Mouse (Mus musculus) c-Kit-positive CD71-positive TER-119-negative erythroid progenitor cells, embryonic 14.5 days (primary cell): ENCODE data around the gene Angptl8.
A peak's percentile ranks its signal among the peaks of the same experiment; 100 is the strongest.

Source experiments
- DNase-seq: peaks from one replicate; pipeline ENCODE4 v3.0.0-alpha.2; 2013; ENCODE audit warnings: low read depth

The Angptl8 gene

DNA sequence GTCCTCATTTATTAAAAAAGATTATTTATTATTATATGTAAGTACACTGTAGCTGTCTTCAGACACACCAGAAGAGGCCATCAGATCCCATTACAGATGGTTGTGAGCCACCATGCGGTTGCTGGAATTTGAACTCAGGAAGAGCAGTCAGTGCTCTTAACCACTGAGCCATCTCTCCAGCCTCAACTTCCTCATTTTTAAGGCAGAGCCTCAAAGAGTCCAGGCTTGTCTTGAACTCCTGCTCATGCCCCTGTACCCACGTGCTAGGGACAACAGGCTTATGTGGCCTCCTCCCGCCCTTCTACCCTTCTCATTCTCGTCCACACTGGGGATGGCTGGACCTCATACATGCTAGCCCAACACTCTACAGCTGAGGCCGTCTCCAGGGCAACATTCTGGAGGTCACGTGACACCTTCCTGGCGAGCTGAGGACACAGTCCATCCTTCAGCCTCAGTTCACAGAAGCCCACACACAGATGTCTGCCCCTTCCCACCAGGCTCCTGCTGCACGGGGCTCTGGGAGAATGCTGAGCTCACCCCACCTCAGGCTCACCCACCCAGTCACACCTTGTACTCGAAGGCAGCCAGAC is 18.5 kb upstream of the Angptl8 start:
- DNase-seq = no peak

DNA sequence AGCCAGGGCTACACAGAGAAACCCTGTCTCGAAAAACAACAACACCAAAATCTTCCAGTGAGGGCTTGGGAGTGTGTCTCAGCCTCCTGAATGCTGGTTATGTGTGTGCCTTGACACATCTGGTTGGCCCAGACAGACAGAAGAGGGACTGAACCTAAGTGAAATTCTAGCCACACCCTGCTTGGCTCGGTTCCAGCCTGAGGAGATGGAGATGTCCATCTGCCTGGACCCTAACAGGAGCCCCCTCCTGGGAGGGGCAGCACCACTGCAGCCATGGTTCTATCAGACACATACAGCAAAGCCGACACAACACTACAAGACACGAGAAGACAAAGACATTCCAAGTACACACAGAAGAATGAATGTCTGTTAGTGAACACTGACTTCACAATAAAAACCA is 17.2 kb upstream of the Angptl8 start:
- DNase-seq = no peak

DNA sequence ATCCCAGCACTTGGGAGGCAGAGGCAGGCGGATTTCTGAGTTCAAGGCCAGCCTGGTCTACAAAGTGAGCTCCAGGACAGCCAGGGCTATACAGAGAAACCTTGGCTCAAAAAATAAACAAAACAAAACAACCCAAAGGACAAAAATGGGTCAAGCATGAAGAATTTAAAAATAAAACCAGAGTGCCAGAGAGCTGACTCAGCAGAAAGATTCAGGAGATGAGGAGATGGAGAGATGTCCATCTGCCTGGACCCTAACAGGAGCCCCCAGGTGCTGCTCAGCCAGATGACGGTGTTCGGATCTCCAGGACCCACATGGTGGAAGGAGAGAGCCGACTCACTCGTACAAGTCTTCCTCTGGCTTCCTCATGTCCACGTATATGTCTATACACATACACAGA is 16.7 kb upstream of the Angptl8 start:
- no peak for DNase-seq

DNA sequence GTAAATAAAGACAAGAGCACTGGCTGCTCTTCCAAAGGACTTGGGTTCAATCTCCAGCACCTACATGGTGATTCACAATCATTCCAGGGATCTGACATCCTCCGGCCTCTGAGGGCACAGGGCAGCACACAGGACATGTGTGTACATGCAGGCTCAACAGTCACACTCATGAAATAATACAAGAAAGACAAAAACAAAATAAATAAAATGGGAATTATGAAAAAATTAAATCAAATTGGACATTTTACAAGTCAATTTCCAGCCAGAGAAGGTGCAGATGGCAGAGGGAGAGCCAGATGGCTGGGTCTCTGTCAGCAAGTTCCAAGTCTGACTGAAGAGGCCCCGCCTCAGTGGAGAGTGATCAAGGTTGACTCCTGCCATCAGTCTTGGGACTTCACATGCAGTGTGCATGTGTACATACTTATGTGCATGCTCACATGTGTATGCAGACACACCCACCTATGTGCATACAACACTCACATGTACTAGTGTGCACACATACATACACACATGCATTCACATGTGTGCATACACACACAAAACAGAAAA is 16.1 kb upstream of the Angptl8 start:
- DNase-seq = no peak

DNA sequence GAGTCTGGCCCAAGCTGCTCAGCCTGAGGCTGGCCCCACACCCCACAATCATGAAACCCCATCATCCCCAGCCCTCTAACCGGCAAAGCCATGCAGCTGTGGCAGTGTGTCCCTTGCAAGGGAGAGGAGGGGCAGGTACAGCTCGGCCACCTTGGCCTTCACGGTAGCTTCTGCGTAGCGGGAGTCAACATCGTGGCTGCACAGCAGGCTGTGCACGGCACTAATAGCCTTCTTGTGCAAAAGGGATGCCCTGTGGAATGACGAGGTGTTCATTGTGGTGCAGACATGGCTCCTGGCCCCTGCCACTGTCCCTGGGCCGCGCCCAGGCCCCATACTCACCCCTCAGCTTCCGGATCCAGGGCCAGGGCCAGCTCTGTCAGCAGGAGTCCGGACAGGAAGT is 15.1 kb upstream of the Angptl8 start:
- no peak for DNase-seq

DNA sequence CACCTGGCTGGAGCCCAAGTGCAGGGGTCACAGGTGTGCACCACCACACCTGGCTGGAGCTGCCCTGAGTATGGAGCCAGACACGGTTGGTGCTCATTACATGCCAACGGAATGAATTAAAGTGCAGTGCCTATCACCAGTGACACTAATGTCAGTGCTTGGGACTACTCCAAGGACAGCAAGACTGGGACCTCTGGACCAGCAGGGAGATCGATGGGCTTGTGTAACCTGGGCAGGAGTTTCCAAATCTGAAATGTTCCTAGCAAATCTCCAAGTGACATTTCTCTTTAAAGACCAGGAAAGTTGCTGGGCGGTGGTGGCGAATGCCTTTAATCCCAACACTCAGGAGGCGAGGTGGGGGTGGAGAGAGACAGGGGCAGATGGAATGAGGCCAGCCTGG is 12.6 kb upstream of the Angptl8 start:
- DNase-seq = no peak

DNA sequence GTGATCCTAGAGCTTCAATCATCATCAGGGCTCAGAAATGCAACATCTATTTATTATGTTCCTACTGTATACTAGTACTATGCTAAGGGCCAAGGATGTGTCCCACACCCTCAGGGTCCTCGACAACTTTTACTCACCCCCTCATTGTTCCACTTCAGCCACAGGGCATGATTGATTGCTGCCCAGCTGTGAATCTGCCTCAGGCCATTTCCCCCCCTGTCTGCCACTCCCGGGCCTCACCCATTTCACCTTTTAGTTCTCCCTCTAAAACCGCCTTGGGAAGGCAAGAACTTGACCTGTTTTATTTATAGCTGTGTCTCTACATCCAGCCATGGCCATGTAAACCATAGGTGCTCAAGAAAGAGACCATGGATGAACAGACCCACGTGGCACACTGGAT is 11.4 kb upstream of the Angptl8 start:
- DNase-seq = no peak

DNA sequence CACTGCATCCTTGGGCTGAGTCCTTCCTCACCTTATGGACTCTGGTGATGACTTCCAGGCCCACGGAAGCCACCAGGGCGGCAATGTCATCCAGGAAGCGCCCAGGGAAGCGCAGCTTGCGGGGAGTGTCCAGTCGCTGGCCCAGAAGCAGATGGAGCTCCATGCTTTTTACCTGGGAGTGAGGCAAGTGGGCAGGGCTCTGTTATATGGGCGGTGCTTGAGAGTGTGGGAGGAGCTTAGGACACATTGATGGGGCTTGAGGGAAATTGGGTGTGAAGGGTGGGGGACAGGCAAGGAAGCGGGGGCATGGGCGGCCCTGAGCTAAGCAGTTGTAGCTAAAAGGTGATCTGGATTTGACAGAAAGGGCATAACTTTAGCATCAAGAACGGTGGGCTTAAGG is 10.9 kb upstream of the Angptl8 start:
- DNase-seq = no peak

DNA sequence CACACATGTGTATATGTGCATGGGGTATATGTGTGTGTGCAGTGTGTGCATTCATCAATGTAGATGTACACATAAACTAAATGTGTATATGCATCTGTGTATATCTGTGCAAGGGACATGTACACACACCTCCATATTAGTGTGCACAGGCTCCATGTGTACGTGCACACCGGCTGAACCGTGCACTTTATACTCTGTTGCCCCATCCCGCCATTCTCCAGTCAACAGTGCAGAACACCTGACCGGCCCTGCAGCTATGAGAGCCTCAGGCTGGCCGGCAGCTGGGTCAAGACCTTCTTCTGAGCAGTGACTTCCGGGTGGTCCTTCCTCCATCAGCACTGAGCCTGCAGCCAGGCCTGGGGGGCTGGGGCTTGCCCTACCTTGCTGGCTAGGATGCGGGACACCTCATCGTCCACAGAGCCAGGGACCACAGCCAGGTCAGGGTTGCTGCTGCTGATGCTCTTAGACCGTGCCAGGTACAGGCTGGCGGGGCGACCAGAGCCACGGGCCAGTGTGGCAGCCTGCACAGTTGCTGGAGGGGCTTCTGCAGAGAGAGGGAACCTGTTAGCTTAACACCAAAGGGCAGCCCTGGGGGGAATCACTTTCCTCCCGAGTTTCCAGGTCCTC is 5.4 kb upstream of the Angptl8 start:
- no peak for DNase-seq

DNA sequence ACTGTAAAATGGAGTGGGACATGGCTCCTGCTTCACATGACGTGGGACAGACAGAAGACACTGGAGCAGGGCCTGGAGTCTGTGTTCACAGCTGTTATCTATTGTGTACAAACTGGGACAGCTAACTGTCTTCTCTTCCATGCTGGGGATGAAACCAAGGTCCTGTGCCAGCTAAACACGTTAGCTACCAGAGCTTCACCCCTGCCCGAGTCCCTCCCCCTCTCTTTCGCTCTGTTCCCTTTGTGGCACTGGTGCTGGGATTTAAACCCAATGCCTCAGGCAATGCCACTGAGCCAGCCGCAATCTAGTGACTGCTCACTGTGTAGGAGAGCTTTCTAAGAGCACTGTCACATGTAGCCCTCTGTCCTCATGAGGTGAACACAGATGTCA is 4.9 kb upstream of the Angptl8 start:
- DNase-seq = no peak

DNA sequence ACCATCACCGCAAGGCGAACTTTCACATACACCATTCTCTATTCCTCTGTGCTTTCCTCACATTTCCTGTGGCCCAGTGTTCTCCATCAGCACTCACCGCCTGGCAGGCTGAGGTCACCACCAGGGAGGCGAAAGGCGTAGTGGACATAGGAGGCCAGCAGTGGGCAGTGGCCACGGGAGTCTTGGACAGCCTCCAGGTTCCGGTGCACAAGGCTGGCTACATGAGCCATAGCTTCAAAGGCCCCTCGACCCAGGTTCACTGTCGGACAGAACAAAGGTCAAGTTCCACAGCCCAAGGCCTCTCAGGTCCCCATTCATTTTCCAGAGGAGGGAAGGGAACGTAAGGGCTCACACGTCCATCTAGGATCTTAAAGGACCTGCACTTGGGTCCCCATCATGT is 4.4 kb upstream of the Angptl8 start:
- DNase-seq = no peak

DNA sequence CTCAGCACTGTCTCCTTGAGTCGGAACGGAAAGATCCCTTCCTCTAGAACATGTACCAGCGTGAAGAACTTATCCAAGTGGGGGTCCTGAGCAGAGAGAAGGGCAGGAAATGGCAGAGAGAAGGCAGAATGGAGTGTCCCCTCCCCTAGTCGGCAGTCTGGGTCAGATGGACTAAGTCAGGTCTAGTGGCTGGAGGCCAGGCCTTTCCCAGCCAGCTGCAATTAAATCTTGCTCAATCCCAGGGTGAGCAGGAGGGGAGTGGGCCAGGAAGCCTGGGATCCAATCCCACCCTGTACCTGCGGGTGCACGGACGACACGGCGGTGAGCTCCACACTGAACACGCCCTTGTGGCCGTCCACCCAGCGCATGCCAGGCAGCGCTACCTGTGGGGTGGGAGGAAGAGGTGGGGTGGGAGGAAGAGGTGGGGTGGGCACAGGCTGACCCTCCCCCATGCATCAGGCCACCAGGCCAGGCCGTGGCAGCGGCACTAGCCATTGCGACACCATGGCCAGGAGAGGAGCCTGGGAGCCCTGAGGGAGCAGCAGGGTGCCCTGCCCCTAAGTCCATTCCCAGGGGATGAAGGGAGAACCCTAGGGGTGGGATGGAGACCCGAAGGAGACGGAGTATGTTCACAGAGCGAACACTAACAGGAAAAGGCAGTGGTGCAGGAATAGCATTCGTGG is 3.6 kb upstream of the Angptl8 start:
- DNase-seq = no peak

DNA sequence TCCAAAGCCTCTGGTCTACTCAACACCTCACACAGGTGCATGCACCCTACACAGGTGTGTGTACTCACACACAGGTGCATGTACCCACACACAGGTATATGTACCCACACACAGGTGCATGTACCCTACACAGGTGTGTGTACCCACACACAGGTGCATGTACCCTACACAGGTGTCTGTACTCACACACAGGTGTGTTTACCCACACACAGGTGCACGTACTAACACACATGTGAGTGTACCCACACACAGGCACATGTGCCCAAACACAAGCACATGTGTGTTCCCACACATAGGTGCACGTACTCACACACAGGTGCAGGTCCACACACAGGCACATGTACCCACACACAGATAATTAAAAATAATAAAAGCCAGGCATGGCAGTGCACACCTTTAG is 2.4 kb downstream of the Angptl8 start:
- no peak for DNase-seq

DNA sequence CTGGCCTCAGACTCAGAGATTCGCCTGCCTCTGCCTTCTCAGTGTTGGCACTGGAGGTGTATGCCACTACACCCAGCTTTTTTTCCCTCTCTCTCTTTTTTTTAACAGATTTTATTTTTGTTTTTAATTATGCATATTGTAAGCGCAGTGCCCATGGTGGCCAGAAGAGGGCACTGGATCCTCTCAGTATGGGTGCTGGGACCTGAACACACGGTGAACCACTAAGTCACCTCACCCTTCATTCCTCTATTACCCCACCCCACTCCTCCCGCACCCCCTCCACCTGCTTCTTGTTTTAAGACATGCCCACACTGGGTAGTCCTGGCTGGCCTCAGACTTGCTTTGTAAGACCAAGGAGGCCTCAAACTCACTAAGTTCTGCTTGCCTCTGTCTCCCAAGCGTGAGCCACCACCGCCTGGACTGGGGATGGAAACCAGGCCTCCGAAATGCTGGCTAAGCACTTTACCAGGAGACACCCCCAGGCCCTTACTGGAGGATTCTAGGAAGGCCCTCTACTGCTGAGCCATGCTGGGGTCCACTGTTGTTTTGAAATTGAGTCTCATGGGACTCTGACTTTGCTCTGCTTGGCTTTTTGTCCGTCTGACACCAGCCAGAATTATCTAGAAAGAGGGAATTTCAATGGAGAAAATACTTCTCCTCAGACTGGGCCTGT is 4.9 kb downstream of the Angptl8 start:
- DNase-seq = peak; percentile 23

DNA sequence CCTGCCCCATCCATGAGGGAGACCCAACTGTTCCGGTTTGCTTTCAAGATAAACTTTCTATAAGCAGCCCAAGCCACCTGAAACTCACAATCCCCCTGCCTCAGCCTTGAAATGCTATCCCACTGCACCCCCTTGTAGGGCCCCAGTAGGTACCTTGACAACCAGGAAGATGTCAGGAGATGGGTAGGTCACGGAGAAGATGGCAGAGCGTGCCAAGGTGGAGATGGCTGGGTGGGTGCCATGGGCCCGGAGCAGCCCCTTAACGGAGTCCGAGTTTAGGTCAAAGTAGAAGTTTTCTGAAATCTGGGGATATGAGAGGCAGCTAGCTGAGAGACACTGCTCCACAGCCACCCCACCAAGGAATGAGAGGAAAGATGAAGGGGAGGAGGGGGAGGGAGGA is 6.0 kb downstream of the Angptl8 start:
- no peak for DNase-seq

DNA sequence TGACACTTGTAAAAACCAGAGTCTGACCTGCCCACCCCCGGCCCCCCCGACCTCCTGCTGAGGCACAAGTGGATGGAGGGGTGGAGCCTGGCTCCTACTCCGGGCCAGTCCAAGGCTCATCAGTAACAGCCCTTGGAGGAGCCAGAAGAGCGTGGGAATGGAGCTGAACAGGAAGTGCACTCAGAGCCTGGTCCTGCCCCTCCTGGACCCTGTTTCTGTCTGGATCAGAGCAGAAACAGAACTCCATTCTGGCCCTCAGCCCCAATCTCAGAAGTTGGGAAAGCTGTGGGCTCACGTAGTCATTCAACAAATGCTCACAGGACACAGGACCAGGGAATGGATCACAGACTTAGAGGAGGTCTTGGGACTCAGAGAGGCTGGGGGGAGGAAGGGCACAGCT is 7.1 kb downstream of the Angptl8 start:
- DNase-seq = no peak

DNA sequence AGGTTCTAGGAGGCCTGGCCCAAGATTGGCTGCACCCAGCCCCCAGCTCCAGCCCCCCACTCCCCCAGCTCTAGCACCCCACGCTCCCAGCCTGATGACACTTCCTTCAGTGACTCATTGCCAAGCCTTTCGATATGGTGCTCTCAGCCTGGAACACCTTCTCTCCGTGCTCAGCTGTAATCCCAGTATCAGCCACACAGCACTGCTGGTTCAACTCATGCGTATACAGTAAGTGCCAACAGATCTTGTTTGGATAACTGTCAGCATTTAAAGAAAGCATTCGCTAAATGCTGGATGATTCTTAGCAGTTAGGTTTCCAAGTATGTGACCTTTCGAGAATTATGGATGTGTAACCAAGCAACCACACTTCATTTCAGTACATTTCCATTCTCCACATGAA is 7.8 kb downstream of the Angptl8 start:
- DNase-seq = no peak

DNA sequence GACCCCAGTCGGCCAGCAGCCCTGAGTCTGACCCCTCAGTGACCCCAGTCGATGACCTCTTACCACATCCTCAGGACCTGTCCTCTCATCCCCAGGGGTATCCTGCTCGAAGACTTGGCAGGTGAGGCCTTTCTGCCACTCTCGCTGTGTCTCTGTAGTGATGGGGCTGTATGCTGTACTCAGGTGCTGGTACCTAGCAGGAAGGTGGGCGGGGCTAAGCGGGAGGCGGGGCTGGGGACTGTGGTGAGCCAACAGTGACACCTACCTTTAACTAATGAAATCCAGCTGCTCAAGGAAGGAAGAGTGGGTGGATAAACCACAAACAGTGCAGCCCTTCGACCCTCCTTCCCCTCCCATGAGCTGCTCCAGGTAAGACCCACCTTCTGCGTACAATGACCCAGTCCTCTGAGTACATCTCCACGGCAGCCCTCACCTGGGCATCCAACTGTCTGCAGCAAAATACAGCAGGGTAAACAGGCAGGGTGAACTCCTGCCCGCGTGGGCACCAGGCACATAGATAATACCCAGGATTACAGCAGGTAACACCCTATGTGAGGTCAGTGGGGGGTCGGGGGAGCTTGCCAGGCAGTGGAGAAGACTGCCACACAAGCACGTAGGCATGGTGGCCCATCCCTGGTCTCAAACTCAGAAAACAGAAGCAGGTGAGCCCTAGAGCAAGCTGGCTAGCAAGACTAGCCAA is 10.2 kb downstream of the Angptl8 start:
- DNase-seq = no peak

DNA sequence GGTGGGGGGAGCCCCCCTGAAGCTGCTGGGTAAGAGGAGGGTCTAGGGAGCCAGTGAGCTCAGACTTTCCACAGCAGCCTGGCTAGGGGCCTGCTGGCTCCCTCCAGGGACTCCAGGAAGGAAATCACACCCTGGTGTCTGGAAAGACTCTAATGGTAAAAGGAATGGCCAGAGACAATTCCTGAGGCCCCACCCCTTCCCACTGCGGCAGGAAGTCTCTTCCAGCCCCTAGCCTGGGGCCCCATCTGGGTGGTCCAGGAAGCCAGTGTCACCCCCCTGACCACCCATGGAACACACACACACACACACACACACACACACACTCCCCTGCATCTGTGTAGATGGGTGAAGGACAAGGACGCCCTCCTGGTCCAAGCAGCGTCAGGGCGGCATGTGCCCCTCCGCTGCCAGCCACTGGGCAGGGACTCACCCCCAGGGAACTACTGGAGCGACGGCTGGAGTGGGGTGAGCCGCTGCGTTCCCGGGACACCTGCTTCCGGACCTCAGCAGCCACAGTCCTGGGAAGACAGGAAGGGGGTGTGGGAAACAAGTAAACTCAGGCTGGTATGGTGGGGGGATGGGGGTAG is 11.5 kb downstream of the Angptl8 start:
- no peak for DNase-seq

DNA sequence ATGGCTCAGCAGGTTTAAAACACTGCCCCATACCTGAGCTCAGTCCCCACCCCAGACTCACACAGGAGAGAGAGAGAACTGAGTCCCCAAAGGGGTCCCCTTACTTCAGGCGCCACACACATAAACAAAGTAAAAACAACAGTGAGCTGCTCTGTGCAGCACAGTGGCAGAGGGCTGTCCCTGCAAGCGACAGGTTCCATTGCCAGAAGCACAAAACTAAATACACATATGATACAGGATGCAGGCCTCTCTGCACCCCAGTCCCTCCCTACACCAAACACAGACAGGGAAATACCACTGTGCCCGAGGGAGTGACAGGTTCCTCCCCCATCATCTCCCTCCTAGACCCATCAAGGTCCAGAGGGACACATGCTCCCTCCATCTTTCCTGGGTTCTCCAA is 12.1 kb downstream of the Angptl8 start:
- DNase-seq = no peak

DNA sequence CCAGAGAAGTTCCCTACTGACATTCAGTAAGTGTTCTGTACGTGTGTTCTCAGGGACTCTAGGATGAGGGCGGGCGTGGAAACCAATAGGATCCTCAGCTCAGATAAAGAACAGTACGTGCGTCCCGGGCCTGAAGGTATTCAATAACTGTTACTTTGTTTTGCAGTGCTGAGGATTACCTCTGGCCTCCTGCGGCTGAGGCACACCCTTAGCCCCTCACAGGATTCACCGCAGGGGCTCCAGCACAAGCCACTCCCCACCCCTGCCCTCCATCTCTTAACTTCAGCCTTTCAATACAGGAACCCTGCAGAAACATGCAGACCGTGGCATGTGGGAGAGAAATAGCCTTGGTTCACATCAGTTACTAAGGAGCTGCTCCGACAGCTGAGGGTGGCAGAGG is 12.6 kb downstream of the Angptl8 start:
- no peak for DNase-seq
